Mouse (Mus musculus) lung, postnatal 0 days (tissue): ENCODE measurements around the gene Pih1d1.

ENCODE experiments used
- CTCF ChIP-seq: IDR thresholded peaks from 2 replicates; pipeline ENCODE4 v1.5.1; 2016; ENCODE audit warnings: antibody characterized with exemption, mild to moderate bottlenecking
- EP300 ChIP-seq: IDR thresholded peaks from 2 replicates; pipeline ENCODE4 v1.6.1; 2016; ENCODE audit warnings: antibody characterized with exemption, mild to moderate bottlenecking, control low read depth

- no peak for TF ChIP-seq CTCF
- TF ChIP-seq EP300, result no peak
Measured at GRCm38 (mm10) chr7:45137171-45138006, 16.7 kb upstream of the Pih1d1 start.
